Mouse (Mus musculus) Muller cell, postnatal 12 days (primary cell): Measurements from ENCODE around the gene Gmfb.

ENCODE experiments used
- DNase-seq: peaks from one replicate; pipeline ENCODE4 v3.0.0-alpha.2; 2015; ENCODE audit errors: inconsistent ontology term

Gmfb gene

GRCm38 (mm10) chr14:46803259-46803658, 18.8 kb downstream of the Gmfb start:
- DNase-seq: no peak

GRCm38 (mm10) chr14:46800684-46801345, 21.2 kb downstream of the Gmfb start:
- no peak for DNase-seq

- no peak for DNase-seq
These were observed 27.9 kb downstream of the Gmfb start for GRCm38 (mm10) chr14:46794157-46794556.

- DNase-seq: no peak
These were observed 31.3 kb downstream of the Gmfb start for GRCm38 (mm10) chr14:46790723-46791122.

- no peak for DNase-seq
These were observed 31.7 kb downstream of the Gmfb start for GRCm38 (mm10) chr14:46790303-46790702.

- no peak for DNase-seq
These were observed 33.5 kb downstream of the Gmfb start for GRCm38 (mm10) chr14:46788505-46788901.

- peak; percentile 94 for DNase-seq
These were observed 34.1 kb downstream of the Gmfb start, which contains the start of gene Cnih1 for GRCm38 (mm10) chr14:46787787-46788504. Gene Cnih1 (minus strand): TSS chr14:46788411.

GRCm38 (mm10) chr14:46787454-46787786, 34.6 kb downstream of the Gmfb start:
- DNase-seq: no peak

- DNase-seq: no peak
These were observed 36.8 kb downstream of the Gmfb start for GRCm38 (mm10) chr14:46785247-46785646.

GRCm38 (mm10) chr14:46783327-46783926, 38.6 kb downstream of the Gmfb start:
- no peak for DNase-seq

GRCm38 (mm10) chr14:46782187-46782828, 39.7 kb downstream of the Gmfb start:
- DNase-seq: no peak

GRCm38 (mm10) chr14:46781086-46781485, 41.0 kb downstream of the Gmfb start:
- DNase-seq: no peak

GRCm38 (mm10) chr14:46779217-46779616, 42.8 kb downstream of the Gmfb start:
- no peak for DNase-seq

- DNase-seq: no peak
These were observed 43.3 kb downstream of the Gmfb start for GRCm38 (mm10) chr14:46778756-46779155.

- no peak for DNase-seq
These were observed 52.0 kb downstream of the Gmfb start for GRCm38 (mm10) chr14:46770036-46770435.

GRCm38 (mm10) chr14:46767116-46767515, 54.9 kb downstream of the Gmfb start:
- no peak for DNase-seq

- peak; percentile 11 for DNase-seq
These were observed 60.9 kb downstream of the Gmfb start for GRCm38 (mm10) chr14:46761186-46761585.

- peak; percentile 97 for DNase-seq
These were observed 61.5 kb downstream of the Gmfb start, which contains the start of gene Cdkn3 for GRCm38 (mm10) chr14:46760355-46761029. Gene Cdkn3 (plus strand): TSS chr14:46760541.

- no peak for DNase-seq
These were observed 62.1 kb downstream of the Gmfb start for GRCm38 (mm10) chr14:46759970-46760354.
